Mouse (Mus musculus): ENCODE results near the gene Tmem132b.
A peak's percentile ranks its signal among the peaks of the same experiment; 100 is the strongest.

Gene Tmem132b

DNA sequence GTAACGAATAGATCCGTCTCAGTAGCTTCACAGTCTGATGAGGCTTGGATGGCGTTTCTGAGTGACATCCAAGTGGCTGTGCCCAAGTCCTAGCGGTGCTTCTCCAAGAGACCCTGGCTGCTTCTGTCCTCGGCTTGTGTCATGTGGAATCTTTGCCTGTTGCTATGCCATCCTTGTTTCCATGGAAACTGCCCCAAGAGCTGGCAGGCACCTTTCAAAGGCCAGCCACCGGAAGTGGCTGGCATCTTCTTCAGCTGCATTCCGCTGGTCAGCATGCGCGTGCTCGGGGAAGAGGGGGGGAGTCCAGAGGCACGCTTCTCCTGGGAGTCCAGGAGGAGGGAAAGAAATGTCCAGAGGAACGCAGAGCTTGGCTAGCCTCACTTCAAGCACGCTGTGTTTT is 144.0 kb downstream of the Tmem132b start:
- DNase-seq (ENCODE audit: low spot score in 2 of 2) = peak; percentile 68 to 72

DNA sequence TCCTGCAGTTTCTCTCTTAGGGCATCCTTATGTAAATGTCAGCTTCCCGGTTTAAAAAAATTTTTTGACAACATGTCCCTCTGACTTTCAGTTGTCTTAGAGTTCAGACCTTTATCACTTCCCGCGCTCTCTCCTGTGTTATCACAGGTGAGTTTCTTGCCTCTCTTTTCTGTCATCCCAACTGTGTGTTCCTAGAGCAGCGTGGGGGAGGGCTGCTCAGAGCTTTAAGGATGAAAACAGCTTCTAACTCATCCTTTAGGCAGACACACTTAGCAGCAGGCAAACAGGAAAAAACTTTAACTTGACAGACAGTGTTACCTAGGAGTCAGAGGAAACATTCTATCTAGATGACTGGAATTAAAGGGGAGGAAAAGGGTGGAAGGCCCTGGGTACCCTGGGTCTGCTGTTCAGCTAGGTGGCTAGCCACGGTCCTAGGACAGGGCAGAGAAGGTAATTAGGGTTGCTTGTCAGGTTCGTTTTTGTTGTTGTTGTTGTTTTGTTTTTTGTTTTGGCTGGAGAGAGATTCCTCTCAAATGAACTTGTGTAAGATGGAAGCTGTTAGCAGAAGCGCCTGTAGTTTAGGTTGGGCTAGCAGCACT is 144.6 kb downstream of the Tmem132b start:
- no peak for DNase-seq (ENCODE audit: low spot score in 2 of 2)

GRCm38 (mm10) chr5:125680889-125681288 is 149.3 kb downstream of the Tmem132b start:
- no peak for DNase-seq (ENCODE audit: low spot score in 2 of 2)

GRCm38 (mm10) chr5:125683491-125683890 is 151.9 kb downstream of the Tmem132b start:
- DNase-seq (ENCODE audit: low spot score in 2 of 2) = no peak

GRCm38 (mm10) chr5:125685681-125686331 is 154.2 kb downstream of the Tmem132b start:
- no peak for DNase-seq (ENCODE audit: low spot score in 2 of 2)

GRCm38 (mm10) chr5:125692538-125692937 is 161.0 kb downstream of the Tmem132b start:
- no peak for DNase-seq (ENCODE audit: low spot score in 2 of 2)

GRCm38 (mm10) chr5:125699395-125699794 is 167.8 kb downstream of the Tmem132b start:
- DNase-seq (ENCODE audit: low spot score in 2 of 2) = peak in 1 of 2 experiments; percentile 29

DNA sequence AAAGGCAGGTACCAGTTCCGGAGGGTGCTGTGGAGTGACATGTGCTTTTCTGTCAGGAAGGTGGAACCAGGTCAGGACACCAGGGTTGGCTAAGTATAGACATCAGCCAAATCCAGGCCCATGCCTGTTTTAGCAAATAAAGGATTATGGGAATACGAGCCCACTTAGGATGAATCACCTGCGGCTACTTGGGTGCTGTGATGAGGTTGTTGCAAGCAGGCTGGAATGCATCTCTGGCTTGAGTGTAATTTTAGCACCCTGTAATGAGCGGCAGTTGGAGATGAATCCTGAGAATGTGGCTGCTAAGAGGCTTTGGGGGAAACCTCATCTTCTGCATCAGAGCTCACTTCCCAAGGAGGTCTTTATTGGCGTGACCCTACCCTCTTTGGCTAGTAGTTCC is 168.7 kb downstream of the Tmem132b start:
- DNase-seq (ENCODE audit: low spot score in 2 of 2) = no peak

DNA sequence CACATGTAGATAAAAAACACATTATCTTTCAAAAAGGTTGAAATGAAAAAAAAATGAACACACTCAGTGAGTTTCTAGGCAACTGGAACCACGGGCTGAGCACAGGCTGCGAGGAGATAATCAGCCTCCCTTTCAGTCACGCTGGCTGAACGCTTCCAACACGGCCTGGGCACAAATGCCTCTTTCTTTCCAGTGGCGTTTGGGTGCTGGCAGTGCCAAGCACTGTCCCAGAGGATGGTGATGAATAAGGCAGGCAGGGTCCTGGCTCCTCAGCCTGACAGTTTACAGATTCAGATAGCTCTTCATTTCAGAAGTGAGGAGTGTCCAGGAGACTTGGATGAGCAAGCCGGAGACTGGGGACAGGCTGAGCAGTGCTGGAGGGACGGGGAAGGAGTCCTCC is 173.8 kb downstream of the Tmem132b start:
- DNase-seq (ENCODE audit: low spot score in 2 of 2) = no peak

DNA sequence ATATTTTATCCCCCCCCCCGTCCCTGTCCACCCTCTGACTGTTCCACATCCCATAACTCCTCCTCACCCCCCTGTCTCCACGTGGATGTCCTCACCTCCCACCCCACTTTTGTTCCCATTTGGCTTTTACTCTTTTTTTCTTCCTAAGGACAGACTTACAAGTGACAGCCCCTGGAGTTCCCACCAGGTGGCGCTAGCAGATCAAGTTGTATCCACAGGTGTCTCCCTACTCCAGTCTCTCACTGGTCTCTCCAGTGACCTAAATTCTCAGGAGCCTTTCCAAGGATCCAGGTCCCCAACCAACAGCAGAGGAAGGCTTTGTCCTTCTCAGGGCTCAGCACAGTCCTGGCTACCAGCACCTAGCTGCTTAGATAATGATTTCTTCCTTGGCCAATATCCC is 177.6 kb downstream of the Tmem132b start:
- DNase-seq (ENCODE audit: low spot score in 2 of 2) = peak; percentile 44 to 71

GRCm38 (mm10) chr5:125726815-125727214 is 195.2 kb downstream of the Tmem132b start:
- no peak for DNase-seq (ENCODE audit: low spot score in 2 of 2)

DNA sequence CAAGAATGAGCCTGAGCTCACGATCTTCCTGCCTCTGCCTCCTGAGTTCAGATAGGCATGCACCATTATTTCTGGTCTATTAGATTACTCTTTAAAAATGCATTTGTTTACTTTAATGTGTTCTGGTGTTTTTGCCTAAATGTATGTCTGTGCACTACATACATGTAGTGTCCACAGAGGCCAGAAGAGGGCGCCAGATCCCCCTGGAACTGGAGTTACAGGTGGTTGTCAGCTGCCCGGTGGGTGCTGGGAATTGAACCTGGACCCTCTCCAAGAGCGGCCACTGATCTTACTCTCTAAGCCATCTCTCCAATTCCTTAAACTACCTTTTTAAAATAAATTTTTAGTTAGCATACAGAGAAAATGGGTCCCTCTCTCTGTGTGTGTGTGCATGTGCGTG is 195.9 kb downstream of the Tmem132b start:
- DNase-seq (ENCODE audit: low spot score in 2 of 2) = no peak

GRCm38 (mm10) chr5:125727936-125728335 is 196.4 kb downstream of the Tmem132b start:
- no peak for DNase-seq (ENCODE audit: low spot score in 2 of 2)

GRCm38 (mm10) chr5:125728521-125728920 is 196.9 kb downstream of the Tmem132b start:
- DNase-seq (ENCODE audit: low spot score in 2 of 2) = no peak

GRCm38 (mm10) chr5:125733806-125734205 is 202.2 kb downstream of the Tmem132b start:
- DNase-seq (ENCODE audit: low spot score in 2 of 2) = no peak

DNA sequence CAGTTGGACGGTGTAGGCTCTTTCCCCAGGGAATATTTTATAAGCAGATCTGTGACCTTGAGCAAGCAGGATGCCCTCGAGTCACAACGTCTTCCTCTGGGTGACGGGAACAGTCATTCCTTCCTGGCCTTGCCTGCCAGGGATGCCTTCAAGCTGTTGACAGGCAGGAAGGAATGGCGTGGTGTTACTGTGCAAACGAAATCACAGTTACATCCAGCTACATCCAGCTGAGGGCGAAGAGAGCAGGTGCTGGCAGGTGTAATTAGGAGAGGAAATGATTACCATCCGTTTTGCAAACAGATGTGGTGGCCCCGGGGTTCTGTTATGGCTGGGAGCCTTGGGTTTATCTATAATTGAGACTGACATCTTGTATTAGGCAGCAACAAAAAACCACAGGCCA is 205.5 kb downstream of the Tmem132b start:
- no peak for DNase-seq (ENCODE audit: low spot score in 2 of 2)

- no peak for DNase-seq (ENCODE audit: low spot score in 2 of 2)
These were observed 211.9 kb downstream of the Tmem132b start for GRCm38 (mm10) chr5:125743503-125743902.

DNA sequence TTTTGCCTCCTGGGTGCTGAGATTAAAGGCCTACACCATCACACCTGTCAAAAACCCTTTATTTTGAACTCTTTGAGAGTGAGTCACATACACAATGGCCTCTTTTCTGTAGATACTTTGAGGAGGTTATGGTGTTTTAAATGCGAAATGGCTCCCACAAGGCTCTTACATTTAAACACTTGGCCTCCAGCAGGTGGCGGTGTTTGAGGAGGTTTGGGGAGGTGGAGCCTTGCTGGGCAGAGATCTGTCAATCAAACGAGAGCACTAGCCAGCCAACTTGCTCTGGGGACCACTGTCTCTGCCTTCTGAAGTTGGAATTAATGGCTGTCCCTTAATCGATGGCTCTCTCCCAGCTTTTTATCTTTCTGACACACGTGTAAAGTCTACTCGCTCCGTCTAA is 214.2 kb downstream of the Tmem132b start:
- DNase-seq (ENCODE audit: low spot score in 2 of 2) = no peak

- no peak for DNase-seq (ENCODE audit: low spot score in 2 of 2)
These were observed 219.9 kb downstream of the Tmem132b start for GRCm38 (mm10) chr5:125751481-125751880.

DNA sequence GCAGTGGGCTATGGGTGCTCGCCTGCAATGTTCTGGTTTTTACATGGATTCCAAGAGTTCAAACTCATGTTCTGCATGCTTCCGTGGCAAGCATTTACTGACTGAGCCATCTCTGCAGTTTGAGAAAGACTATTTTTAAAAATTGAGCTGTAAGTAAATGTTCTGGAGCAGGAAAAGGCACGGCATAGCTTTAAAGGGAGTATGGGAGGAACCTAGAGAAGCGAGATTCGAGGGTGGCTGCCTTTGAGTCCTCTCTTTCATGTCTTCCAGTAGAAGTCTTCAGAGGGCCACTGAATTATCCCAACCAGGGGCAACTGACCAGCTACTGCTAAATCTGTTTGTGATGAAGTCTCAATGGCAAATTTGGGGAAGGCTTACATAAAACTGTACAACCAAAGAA is 221.0 kb downstream of the Tmem132b start:
- no peak for DNase-seq (ENCODE audit: low spot score in 2 of 2)

DNA sequence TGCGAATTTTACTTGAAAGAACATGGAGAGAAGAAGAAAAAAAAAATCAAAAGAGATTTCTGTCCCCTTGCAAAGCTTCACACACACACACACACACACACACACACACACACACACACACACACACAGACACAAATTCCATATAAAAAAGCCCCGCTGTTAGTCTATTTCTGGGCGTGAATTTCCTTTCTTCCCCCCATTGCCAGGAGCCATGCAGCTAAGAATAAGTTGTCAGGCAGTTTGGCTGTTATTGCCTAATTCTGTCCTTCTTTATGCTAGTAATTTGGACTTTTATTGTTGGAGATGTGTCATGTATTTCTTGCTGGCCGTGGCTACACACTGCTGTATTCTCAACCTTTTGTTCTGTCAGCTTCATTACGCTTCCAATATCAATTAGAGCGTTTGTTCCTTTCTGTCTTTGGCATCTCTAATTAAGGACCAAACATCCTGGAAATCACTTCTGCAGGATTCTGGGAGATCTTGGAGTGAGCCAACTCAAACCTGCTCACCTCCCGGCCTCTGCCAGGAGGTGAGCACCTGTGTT is 225.5 kb downstream of the Tmem132b start:
- no peak for DNase-seq (ENCODE audit: low spot score in 2 of 2)

GRCm38 (mm10) chr5:125758506-125758905 is 226.9 kb downstream of the Tmem132b start:
- no peak for DNase-seq (ENCODE audit: low spot score in 2 of 2)

- peak; percentile 26 to 55 for DNase-seq (ENCODE audit: low spot score in 2 of 2)
These were observed 235.4 kb downstream of the Tmem132b start for GRCm38 (mm10) chr5:125766941-125767340.

Measured in frontal cortex, postnatal 10 days (tissue).